Mouse (Mus musculus): ENCODE measurements around the gene Tmem132c. TPM values are rescaled to one million over a fixed set of nuclear protein-coding genes. Genes with fewer than 3 reads are reported as not detected.

The Tmem132c gene
- polyA plus RNA-seq, 1 experiment: 17.2 TPM

GRCm38 (mm10) chr5:127473706-127474105, 232.1 kb downstream of the Tmem132c start:
- TF ChIP-seq POLR2A (IDR thresholded peaks at IDR 0.05; ENCODE audit: borderline replicate concordance, extremely low read depth, insufficient read depth, insufficient read length, poor library complexity, severe bottlenecking): no peak
- no peak for TF ChIP-seq CTCF (IDR thresholded peaks at IDR 0.05; ENCODE audit: borderline replicate concordance, extremely low read depth, insufficient read depth, insufficient read length)
- peak; percentile 37 for DNase-seq (ENCODE audit: low read depth)

GRCm38 (mm10) chr5:127474856-127475255, 233.2 kb downstream of the Tmem132c start:
- DNase-seq (ENCODE audit: low read depth): no peak
- TF ChIP-seq CTCF (IDR thresholded peaks at IDR 0.05; ENCODE audit: borderline replicate concordance, extremely low read depth, insufficient read depth, insufficient read length): no peak
- no peak for TF ChIP-seq POLR2A (IDR thresholded peaks at IDR 0.05; ENCODE audit: borderline replicate concordance, extremely low read depth, insufficient read depth, insufficient read length, poor library complexity, severe bottlenecking)

GRCm38 (mm10) chr5:127477790-127478189, 236.2 kb downstream of the Tmem132c start:
- DNase-seq (ENCODE audit: low read depth): peak; percentile 64
- TF ChIP-seq POLR2A (IDR thresholded peaks at IDR 0.05; ENCODE audit: borderline replicate concordance, extremely low read depth, insufficient read depth, insufficient read length, poor library complexity, severe bottlenecking) (no peak), CTCF (IDR thresholded peaks at IDR 0.05; ENCODE audit: borderline replicate concordance, extremely low read depth, insufficient read depth, insufficient read length) (no peak)

- peak; percentile 40 for DNase-seq (ENCODE audit: low read depth)
These were observed 236.7 kb downstream of the Tmem132c start for GRCm38 (mm10) chr5:127478322-127478721.

GRCm38 (mm10) chr5:127480931-127481330, 239.3 kb downstream of the Tmem132c start:
- TF ChIP-seq CTCF (IDR thresholded peaks at IDR 0.05; ENCODE audit: borderline replicate concordance, extremely low read depth, insufficient read depth, insufficient read length): no peak
- peak; percentile 95 for DNase-seq (ENCODE audit: low read depth)

More at GRCm38 (mm10) chr5:127478322-127478721, 236.7 kb downstream of the Tmem132c start:
- TF ChIP-seq CTCF (IDR thresholded peaks at IDR 0.05; ENCODE audit: borderline replicate concordance, extremely low read depth, insufficient read depth, insufficient read length): no peak
- TF ChIP-seq POLR2A (IDR thresholded peaks at IDR 0.05; ENCODE audit: borderline replicate concordance, extremely low read depth, insufficient read depth, insufficient read length, poor library complexity, severe bottlenecking): no peak

GRCm38 (mm10) chr5:127481416-127481815, 239.8 kb downstream of the Tmem132c start:
- DNase-seq (ENCODE audit: low read depth): peak; percentile 86
- TF ChIP-seq POLR2A (IDR thresholded peaks at IDR 0.05; ENCODE audit: borderline replicate concordance, extremely low read depth, insufficient read depth, insufficient read length, poor library complexity, severe bottlenecking): no peak
- peak; percentile 72 for TF ChIP-seq CTCF (IDR thresholded peaks at IDR 0.05; ENCODE audit: borderline replicate concordance, extremely low read depth, insufficient read depth, insufficient read length)

GRCm38 (mm10) chr5:127482342-127482741, 240.7 kb downstream of the Tmem132c start:
- no peak for DNase-seq (ENCODE audit: low read depth)
- TF ChIP-seq POLR2A (IDR thresholded peaks at IDR 0.05; ENCODE audit: borderline replicate concordance, extremely low read depth, insufficient read depth, insufficient read length, poor library complexity, severe bottlenecking) (no peak), CTCF (IDR thresholded peaks at IDR 0.05; ENCODE audit: borderline replicate concordance, extremely low read depth, insufficient read depth, insufficient read length) (no peak)

GRCm38 (mm10) chr5:127483955-127484659, 242.5 kb downstream of the Tmem132c start:
- DNase-seq (ENCODE audit: low read depth): peak; percentile 37
- no peak for TF ChIP-seq CTCF (IDR thresholded peaks at IDR 0.05; ENCODE audit: borderline replicate concordance, extremely low read depth, insufficient read depth, insufficient read length)
- no peak for TF ChIP-seq POLR2A (IDR thresholded peaks at IDR 0.05; ENCODE audit: borderline replicate concordance, extremely low read depth, insufficient read depth, insufficient read length, poor library complexity, severe bottlenecking)

- DNase-seq (ENCODE audit: low read depth): peak; percentile 69
- TF ChIP-seq POLR2A (IDR thresholded peaks at IDR 0.05; ENCODE audit: borderline replicate concordance, extremely low read depth, insufficient read depth, insufficient read length, poor library complexity, severe bottlenecking) (no peak), CTCF (IDR thresholded peaks at IDR 0.05; ENCODE audit: borderline replicate concordance, extremely low read depth, insufficient read depth, insufficient read length) (no peak)
These were observed 243.3 kb downstream of the Tmem132c start for GRCm38 (mm10) chr5:127484813-127485486.

GRCm38 (mm10) chr5:127487190-127487589, 245.6 kb downstream of the Tmem132c start:
- no peak for DNase-seq (ENCODE audit: low read depth)
- TF ChIP-seq POLR2A (IDR thresholded peaks at IDR 0.05; ENCODE audit: borderline replicate concordance, extremely low read depth, insufficient read depth, insufficient read length, poor library complexity, severe bottlenecking): no peak
- TF ChIP-seq CTCF (IDR thresholded peaks at IDR 0.05; ENCODE audit: borderline replicate concordance, extremely low read depth, insufficient read depth, insufficient read length): peak; percentile 38; the same call in 1 of the 2 replicates

GRCm38 (mm10) chr5:127488666-127489065, 247.1 kb downstream of the Tmem132c start:
- peak; percentile 44 for DNase-seq (ENCODE audit: low read depth)

More at GRCm38 (mm10) chr5:127488666-127489065, 247.1 kb downstream of the Tmem132c start:
- no peak for TF ChIP-seq POLR2A (IDR thresholded peaks at IDR 0.05; ENCODE audit: borderline replicate concordance, extremely low read depth, insufficient read depth, insufficient read length, poor library complexity, severe bottlenecking)
- no peak for TF ChIP-seq CTCF (IDR thresholded peaks at IDR 0.05; ENCODE audit: borderline replicate concordance, extremely low read depth, insufficient read depth, insufficient read length)
